Mouse (Mus musculus) MEL (cell line): Measurements from ENCODE around the gene Lipt1. TPM values are rescaled to one million over a fixed set of nuclear protein-coding genes. Genes with fewer than 3 reads are reported as not detected.
A peak's percentile ranks its signal among the peaks of the same experiment; 100 is the strongest.

Source experiments
- DNase-seq: peaks from one replicate; pipeline ENCODE4 v3.0.0; 2011; ENCODE audit warnings: low read depth, low spot score
- H3K27ac ChIP-seq: 2 replicates; pipeline ENCODE4 v1.5.1; 2012; ENCODE audit warnings: low read depth, mild to moderate bottlenecking, control low read depth, low read length, moderate library complexity; ENCODE audit not compliant: control insufficient read depth
- H3K27me3 ChIP-seq, 2 experiments: fragments of 150-350 bp in 1 of 2; sonication (generic) in 1 of 2; 2 replicates each; pipeline ENCODE4 v1.6.1; 2012; ENCODE audit warnings: low read length in 2 of 2, mild to moderate bottlenecking in 2 of 2, improper control_type of control experiment in 1 of 2, moderate library complexity in 1 of 2; ENCODE audit not compliant: insufficient read depth in 2 of 2, control insufficient read depth in 1 of 2
- H3K36me3 ChIP-seq, 2 experiments: 2 replicates each; pipeline ENCODE4 v1.6.1; 2012 to 2014; ENCODE audit warnings: low read length in 2 of 2, improper control_type of control experiment in 1 of 2, inconsistent platforms in 1 of 2, mild to moderate bottlenecking in 1 of 2; ENCODE audit not compliant: insufficient read depth in 2 of 2, control insufficient read depth in 1 of 2
- H3K4me1 ChIP-seq, 2 experiments: fragments of 150-350 bp in 1 of 2; sonication (generic) in 1 of 2; 2 replicates each; pipeline ENCODE4 v1.6.1; 2012; ENCODE audit warnings: low read length in 2 of 2, improper control_type of control experiment in 1 of 2, mild to moderate bottlenecking in 1 of 2; ENCODE audit not compliant: insufficient read depth in 2 of 2, control insufficient read depth in 1 of 2
- H3K4me3 ChIP-seq, 2 experiments: fragments of 150-350 bp in 1 of 2; sonication (generic) in 1 of 2; 2 replicates each; pipeline ENCODE4 v1.5.1; 2012; ENCODE audit warnings: low read depth in 2 of 2, low read length in 2 of 2, mild to moderate bottlenecking in 2 of 2, moderate library complexity in 2 of 2, control low read depth in 1 of 2, improper control_type of control experiment in 1 of 2; ENCODE audit not compliant: control insufficient read depth in 1 of 2, insufficient read depth in 1 of 2
- H3K79me2 ChIP-seq: 2 replicates; pipeline ENCODE4 v1.6.1; 2012; ENCODE audit warnings: mild to moderate bottlenecking, low read length, moderate library complexity; ENCODE audit not compliant: control insufficient read depth, poor library complexity, insufficient read depth
- H3K9ac ChIP-seq: 2 replicates; pipeline ENCODE4 v1.6.1; 2012; ENCODE audit warnings: low read depth, mild to moderate bottlenecking, control low read depth, low read length, moderate library complexity; ENCODE audit not compliant: control insufficient read depth, poor library complexity, severe bottlenecking
- H3K9me3 ChIP-seq: fragments of 150-350 bp; sonication (generic); replicated peaks from 2 replicates; pipeline ENCODE4 v1.6.1; 2012; ENCODE audit warnings: mild to moderate bottlenecking, low read length, improper control_type of control experiment, moderate library complexity; ENCODE audit not compliant: insufficient read depth
- BHLHE40 ChIP-seq: IDR thresholded peaks from 2 replicates; pipeline ENCODE4 v1.6.1; 2012; ENCODE audit warnings: low read depth, mild to moderate bottlenecking, inconsistent platforms, low read length, improper control_type of control experiment, borderline replicate concordance
- CHD1 ChIP-seq: IDR thresholded peaks from 2 replicates; pipeline ENCODE4 v1.6.1; 2012; ENCODE audit warnings: low read depth, mild to moderate bottlenecking, inconsistent platforms, low read length, improper control_type of control experiment
- CHD2 ChIP-seq: IDR thresholded peaks from 2 replicates; pipeline ENCODE4 v1.6.1; 2011; ENCODE audit warnings: low read length, improper control_type of control experiment
- E2F4 ChIP-seq: IDR thresholded peaks from 2 replicates; pipeline ENCODE4 v1.6.1; 2011; ENCODE audit warnings: low read depth, low read length, improper control_type of control experiment, borderline replicate concordance
- ELF1 ChIP-seq: IDR thresholded peaks from 2 replicates; pipeline ENCODE4 v1.6.1; 2014; ENCODE audit warnings: low read depth, mild to moderate bottlenecking, inconsistent platforms, low read length, improper control_type of control experiment, moderate library complexity
- ETS1 ChIP-seq: IDR thresholded peaks from 2 replicates; pipeline ENCODE4 v1.6.1; 2012; ENCODE audit warnings: low read depth, mild to moderate bottlenecking, inconsistent platforms, low read length, improper control_type of control experiment, moderate library complexity
- GABPA ChIP-seq: IDR thresholded peaks from 2 replicates; pipeline ENCODE4 v1.6.1; 2012; ENCODE audit warnings: low read depth, mild to moderate bottlenecking, inconsistent platforms, low read length, improper control_type of control experiment, moderate library complexity
- GATA1 ChIP-seq: IDR thresholded peaks from 2 replicates; pipeline ENCODE4 v1.6.1; 2011; ENCODE audit warnings: low read depth, low read length, improper control_type of control experiment
- HCFC1 ChIP-seq: IDR thresholded peaks from 2 replicates; pipeline ENCODE4 v1.6.1; 2012; ENCODE audit warnings: low read depth, mild to moderate bottlenecking, inconsistent platforms, low read length, improper control_type of control experiment, moderate library complexity
- JUND ChIP-seq: IDR thresholded peaks from 2 replicates; pipeline ENCODE4 v1.6.1; 2011; ENCODE audit warnings: low read depth, mild to moderate bottlenecking, improper control_type of control experiment, low read length
- KAT2A ChIP-seq: conservative IDR thresholded peaks from 2 replicates; pipeline ENCODE4 v1.6.1; 2012; ENCODE audit warnings: low read depth, low read length, improper control_type of control experiment, inconsistent platforms
- MAX ChIP-seq: IDR thresholded peaks from 2 replicates; pipeline ENCODE4 v1.6.1; 2011; ENCODE audit warnings: low read length, improper control_type of control experiment
- MAZ ChIP-seq: IDR thresholded peaks from 2 replicates; pipeline ENCODE4 v1.6.1; 2012; ENCODE audit warnings: low read depth, mild to moderate bottlenecking, inconsistent platforms, low read length, improper control_type of control experiment
- MXI1 ChIP-seq: IDR thresholded peaks from 2 replicates; pipeline ENCODE4 v1.6.1; 2011; ENCODE audit warnings: mild to moderate bottlenecking, low read depth, low read length, improper control_type of control experiment
- MYB ChIP-seq: IDR thresholded peaks from 2 replicates; pipeline ENCODE4 v1.6.1; 2011; ENCODE audit warnings: mild to moderate bottlenecking, low read depth, low read length, improper control_type of control experiment
- NELFE ChIP-seq: IDR thresholded peaks from 2 replicates; pipeline ENCODE4 v1.6.1; 2011; ENCODE audit warnings: low read depth, low read length, improper control_type of control experiment
- NRF1 ChIP-seq: IDR thresholded peaks from 2 replicates; pipeline ENCODE4 v1.6.1; 2014; ENCODE audit warnings: low read depth, mild to moderate bottlenecking, inconsistent platforms, low read length, improper control_type of control experiment, moderate library complexity; ENCODE audit not compliant: poor library complexity, insufficient read depth, severe bottlenecking
- POLR2A ChIP-seq, 2 experiments: IDR thresholded peaks; 2 replicates each; pipeline ENCODE4 v1.6.1; 2011 to 2012; ENCODE audit warnings: low read length in 2 of 2, mild to moderate bottlenecking in 2 of 2, control low read depth in 1 of 2, improper control_type of control experiment in 1 of 2, low read depth in 1 of 2, moderate library complexity in 1 of 2; ENCODE audit not compliant: control insufficient read depth in 1 of 2, insufficient read depth in 1 of 2, poor library complexity in 1 of 2
- POLR2AphosphoS2 ChIP-seq: IDR thresholded peaks from 2 replicates; pipeline ENCODE4 v1.6.1; 2011; ENCODE audit warnings: low read length, improper control_type of control experiment
- RCOR1 ChIP-seq: IDR thresholded peaks from 2 replicates; pipeline ENCODE4 v1.6.1; 2012; ENCODE audit warnings: low read depth, mild to moderate bottlenecking, inconsistent platforms, low read length, improper control_type of control experiment
- SIN3A ChIP-seq: IDR thresholded peaks from 2 replicates; pipeline ENCODE4 v1.6.1; 2012; ENCODE audit warnings: low read length, improper control_type of control experiment, inconsistent platforms
- SMC3 ChIP-seq: IDR thresholded peaks from 2 replicates; pipeline ENCODE4 v1.6.1; 2011; ENCODE audit warnings: low read depth, low read length, improper control_type of control experiment
- TBP ChIP-seq: IDR thresholded peaks from 2 replicates; pipeline ENCODE4 v1.8.0; 2011; ENCODE audit warnings: low read depth, low read length, improper control_type of control experiment
- TCF12 ChIP-seq: IDR thresholded peaks from 2 replicates; pipeline ENCODE4 v1.6.1; 2014; ENCODE audit warnings: low read depth, mild to moderate bottlenecking, inconsistent platforms, low read length, improper control_type of control experiment, moderate library complexity
- UBTF ChIP-seq: IDR thresholded peaks from 2 replicates; pipeline ENCODE4 v1.6.1; 2012; ENCODE audit warnings: low read depth, mild to moderate bottlenecking, inconsistent platforms, low read length, improper control_type of control experiment, moderate library complexity, borderline replicate concordance; ENCODE audit not compliant: insufficient read depth
- USF2 ChIP-seq, 2 experiments: IDR thresholded peaks; 2 replicates each; pipeline ENCODE4 v1.6.1; 2011 to 2012; ENCODE audit warnings: improper control_type of control experiment in 2 of 2, low read length in 2 of 2, borderline replicate concordance in 1 of 2, inconsistent platforms in 1 of 2, low read depth in 1 of 2, mild to moderate bottlenecking in 1 of 2; ENCODE audit not compliant: insufficient read depth in 1 of 2
- ZC3H11A ChIP-seq: IDR thresholded peaks from 2 replicates; pipeline ENCODE4 v1.6.1; 2012; ENCODE audit warnings: low read depth, mild to moderate bottlenecking, inconsistent platforms, low read length, improper control_type of control experiment
- ZKSCAN1 ChIP-seq: IDR thresholded peaks from 2 replicates; pipeline ENCODE4 v1.6.1; 2012; ENCODE audit warnings: low read depth, mild to moderate bottlenecking, inconsistent platforms, low read length, improper control_type of control experiment, moderate library complexity
- ZMIZ1 ChIP-seq: IDR thresholded peaks from 2 replicates; pipeline ENCODE4 v1.6.1; 2012; ENCODE audit warnings: low read depth, mild to moderate bottlenecking, inconsistent platforms, low read length, improper control_type of control experiment, moderate library complexity
- ZNF384 ChIP-seq: IDR thresholded peaks from 2 replicates; pipeline ENCODE4 v1.6.1; 2012; ENCODE audit warnings: low read depth, mild to moderate bottlenecking, inconsistent platforms, low read length, improper control_type of control experiment
- polyA plus RNA-seq, 2 experiments: library from polyadenylated mRNA; stranded (reverse) in 1 of 2; unstranded in 1 of 2; fragments of >175 nt in 1 of 2; fragments of >200 nt in 1 of 2; gene quantifications; 2 replicates each; pipeline versions ENCODE4 v1.2.1 to v1.2.4; 2012; ENCODE audit warnings: low replicate concordance in 2 of 2, low read depth in 1 of 2; ENCODE audit not compliant: insufficient read length in 2 of 2, insufficient read depth in 1 of 2, missing spikeins in 1 of 2
- total RNA-seq: library from RNA; depleted of rRNA; stranded (reverse); fragments of 300-350 nt; gene quantifications from 2 replicates; pipeline ENCODE4 v1.2.3, GENCODE M21; 2012

The Lipt1 gene
- total and polyA plus RNA-seq, 3 experiments, result 7.1 to 7.9 TPM; not detected in 1

DNA sequence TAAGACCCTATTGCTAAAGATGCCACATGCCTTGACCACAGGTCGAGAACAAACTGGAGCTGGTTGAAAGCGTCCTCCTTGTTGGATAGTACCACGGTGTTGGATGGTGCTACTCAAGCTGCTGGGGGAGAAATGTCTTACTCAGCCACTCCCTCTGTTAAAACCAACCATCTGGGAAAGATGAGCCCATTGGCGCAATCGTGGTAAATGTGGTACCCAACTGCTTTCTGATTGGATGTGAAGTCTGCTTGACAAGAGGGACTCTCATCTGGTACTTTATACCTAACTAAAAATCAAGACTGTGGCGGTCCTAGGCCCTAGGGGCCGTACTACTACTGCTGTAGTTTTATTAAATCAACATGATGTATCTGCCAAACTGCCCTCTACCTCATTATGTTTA lies 17.7 kb downstream of the Lipt1 start:
- Histone ChIP-seq H3K9ac (peak overlapping the region; percentile 92), H3K79me2 (peaks cover 28% of the 10 kb centered on the region), H3K4me3 (peak overlapping the region; percentile 79 to 92), H3K27me3 (no peaks in the 10 kb centered on the region), H3K9me3 (no peaks in the 10 kb centered on the region), H3K4me1 (peaks cover 0 to 14% of the 10 kb centered on the region in 2 experiments; a peak in 1 of 4 replicates), H3K36me3 (peaks cover 2 to 10% of the 10 kb centered on the region in 2 experiments; a peak in 3 of 4 replicates), H3K27ac (no peak overlapping the region; the same call in 1 of the 2 replicates)
- DNase-seq, result peak; percentile 40
- TF ChIP-seq CHD2, result no peak
- no peak for TF ChIP-seq POLR2A (IDR thresholded peaks at IDR 0.05; ENCODE audit: control insufficient read depth in 1 of 2, insufficient read depth in 1 of 2, low read depth in 1 of 2, low read length in 2 of 2, poor library complexity in 1 of 2)
- TF ChIP-seq CHD1, result no peak
- no peak for TF ChIP-seq TCF12
- no peak for TF ChIP-seq ELF1
- TF ChIP-seq SIN3A, result no peak
- no peak for TF ChIP-seq JUND
- TF ChIP-seq ETS1, result no peak
- TF ChIP-seq UBTF, result no peak
- no peak for TF ChIP-seq NRF1
- no peak for TF ChIP-seq MYB
- TF ChIP-seq RCOR1, result no peak
- no peak for TF ChIP-seq HCFC1
- TF ChIP-seq NELFE, result no peak
- TF ChIP-seq ZC3H11A, result no peak
- no peak for TF ChIP-seq GABPA
- no peak for TF ChIP-seq MXI1
- no peak for TF ChIP-seq E2F4
- TF ChIP-seq ZKSCAN1, result no peak
- no peak for TF ChIP-seq GATA1

DNA sequence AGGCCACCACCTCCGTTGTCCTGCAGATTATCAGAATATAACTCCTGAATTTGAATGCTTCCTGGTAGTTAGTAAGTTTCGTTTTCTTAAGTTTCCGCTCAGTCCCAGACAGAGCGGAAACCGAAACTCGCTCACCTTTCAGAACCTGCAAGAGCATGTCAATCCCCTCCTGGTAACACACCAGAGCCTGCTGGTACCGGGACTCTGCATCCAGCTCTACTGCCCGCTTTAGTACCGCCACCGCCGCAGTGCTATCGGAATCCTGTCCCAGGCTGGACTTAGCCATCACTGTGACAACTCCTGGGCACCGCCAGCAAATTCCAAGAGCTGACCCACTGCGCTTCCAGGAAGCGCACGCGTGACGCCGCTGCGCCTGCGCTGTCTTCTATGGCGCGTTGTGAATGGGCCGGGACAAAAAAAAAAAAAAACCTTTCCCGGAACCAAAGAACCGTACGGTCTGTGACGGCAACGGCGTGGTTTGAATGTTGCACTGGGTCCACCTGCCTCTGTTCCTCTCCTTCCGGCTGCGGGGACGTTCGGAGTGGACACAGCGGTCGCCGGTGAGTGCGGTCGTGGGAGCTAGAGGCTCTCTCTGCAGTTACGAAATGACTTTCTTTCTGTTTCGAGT lies 18.6 kb downstream of the Lipt1 start, which contains the start of the genes Mitd1 and Mrpl30:
Gene Mitd1, minus strand, starts transcription at position 387 of the 628 bp plus-strand sequence.
Gene Mrpl30, plus strand, starts transcription at position 453 of the 628 bp plus-strand sequence.
- peaks cover 7 to 10% of the 10 kb centered on the region in 2 experiments; a peak in 3 of 4 replicates for H3K36me3 ChIP-seq
- peak within 1 kb of the TSS; percentile 79 to 92 for H3K4me3 ChIP-seq
- peak within 1 kb of the TSS; percentile 92 for H3K9ac ChIP-seq
- peak within 1 kb of the TSS; percentile 81 for H3K27ac ChIP-seq
- H3K27me3 ChIP-seq, result no peaks in the 10 kb centered on the region
- H3K4me1 ChIP-seq, result peaks cover 0 to 14% of the 10 kb centered on the region in 2 experiments; a peak in 1 of 4 replicates
- no peaks in the 10 kb centered on the region for H3K9me3 ChIP-seq
- H3K79me2 ChIP-seq, result peaks cover 28% of the 10 kb centered on the region
- DNase-seq, result peak; percentile 93
- no peak; the same call in 1 of the 2 replicates for TF ChIP-seq RCOR1
- TF ChIP-seq USF2 (IDR thresholded peaks at IDR 0.05; ENCODE audit: borderline replicate concordance in 1 of 2, insufficient read depth in 1 of 2, low read depth in 1 of 2, low read length in 2 of 2), result no peak
- peak; percentile 75; the same call in 1 of the 2 replicates for TF ChIP-seq ETS1
- TF ChIP-seq SIN3A, result peak; percentile 98
- peak; percentile 76 for TF ChIP-seq KAT2A
- 0 out of 2 replicates have a peak, but pooled peaks have one; percentile 2 for TF ChIP-seq GATA1
- TF ChIP-seq E2F4, result peak; percentile 87
- peak; percentile 85 for TF ChIP-seq NRF1
- TF ChIP-seq SMC3, result no peak
- TF ChIP-seq BHLHE40, result no peak; the same call in 1 of the 2 replicates
- TF ChIP-seq ZMIZ1, result peak; percentile 71
- no peak for TF ChIP-seq MAZ
- TF ChIP-seq POLR2AphosphoS2, result peak; percentile 90
- peak; percentile 95 for TF ChIP-seq TBP
- TF ChIP-seq CHD1, result no peak
- no peak for TF ChIP-seq MYB
- TF ChIP-seq MAX, result peak; percentile 79
- TF ChIP-seq HCFC1, result peak; percentile 96
- TF ChIP-seq JUND, result 0 out of 2 replicates have a peak, but pooled peaks have one; percentile 29
- TF ChIP-seq ZNF384, result peak; percentile 100
